Mouse (Mus musculus) liver, adult 2 months (tissue): ENCODE measurements at regions not wholly inside any gene's neighbourhood (a gene's known extent, or its start where the extent isn't known, plus 50 kb on each side); places are given as distances from the start of the nearest gene placed in this dataset.

ENCODE experiments used
- CTCF ChIP-seq: fragments of 200-500 bp; IDR thresholded peaks from 2 replicates; pipeline ENCODE4 v1.5.1; 2011; ENCODE audit warnings: low read depth, low read length, control low read depth
- POLR2A ChIP-seq: fragments of 200-500 bp; IDR thresholded peaks from 2 replicates; pipeline ENCODE4 v1.6.1; 2011; ENCODE audit warnings: low read length, control low read depth; ENCODE audit not compliant: insufficient read depth; ENCODE audit errors: extremely low read depth

DNA sequence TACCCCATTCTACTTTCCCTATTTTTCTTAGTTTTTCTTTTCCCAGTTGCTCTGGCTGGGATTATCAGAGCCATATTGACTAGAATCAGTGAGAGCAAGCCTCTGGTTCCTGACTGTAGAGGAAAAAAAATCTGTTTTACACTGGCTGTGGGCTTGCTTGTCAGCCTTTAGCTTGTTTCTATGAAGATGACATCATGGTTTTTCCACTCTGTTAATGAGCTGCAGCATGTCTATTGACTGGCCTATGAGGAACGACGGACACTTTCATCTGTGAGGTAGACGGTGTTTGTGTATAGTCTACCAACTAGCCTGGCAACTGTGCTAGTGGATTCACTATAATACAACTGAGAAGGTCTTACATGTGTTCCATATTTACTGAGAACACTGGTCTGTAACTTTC is 248.0 kb upstream of the Zbtb20 start:
- TF ChIP-seq POLR2A, result no peak
- no peak for TF ChIP-seq CTCF
